8 mouse cellular contexts compared by ENCODE assay signal in genomic region chr13:50949545-50950226, GRCm38 (mm10).
DNase-seq lines count a peak whose midpoint lies in the region; ATAC-seq and TF ChIP-seq lines count a peak whose summit lies in the region.

No protein-coding gene starts in this region.

- ATAC-seq in CD4-positive, CD25-positive, alpha-beta regulatory T cell, adult 4 months: peak; percentile 43

- H3K36me3 ChIP-seq in thymus, adult 2 months (ENCODE audit: control insufficient read depth, insufficient read depth, low read length): no peaks in the 10 kb centered on the region

- H3K27me3 ChIP-seq in thymus, adult 2 months (ENCODE audit: control insufficient read depth, insufficient read depth, low read length): no peaks in the 10 kb centered on the region

- no peak overlapping the region for H3K27ac ChIP-seq in thymus, adult 2 months (ENCODE audit: control insufficient read depth, insufficient read depth, low read length)

- no peak for TF ChIP-seq POLR2A in lung, adult 2 months (IDR thresholded peaks at IDR 0.05; ENCODE audit: borderline replicate concordance, extremely low read depth, low read depth, low read length)
- TF ChIP-seq POLR2A in thymus, adult 2 months (IDR thresholded peaks at IDR 0.05; ENCODE audit: control insufficient read depth, extremely low read depth, insufficient read depth, low read length, poor library complexity): no peak

- no peak overlapping the region for H3K4me3 ChIP-seq in lung, adult 2 months (replicated peaks; ENCODE audit: extremely low read depth, low read depth, low read length)
- no peak overlapping the region for H3K4me3 ChIP-seq in thymus, adult 2 months (ENCODE audit: control insufficient read depth, insufficient read depth, low read length)

- peak; percentile 84 for DNase-seq in adrenal gland, postnatal 14 days
- peak; percentile 62 for DNase-seq in embryo, embryonic 11.5 days (ENCODE audit: low read depth, low spot score)
- peak; percentile 56 to 80 for DNase-seq in heart, adult 9 months (ENCODE audit: low spot score in 2 of 2)
- peak; percentile 85 to 86 for DNase-seq in kidney, postnatal 4 days
- DNase-seq in lung, adult 2 months: peak; percentile 79
- peak; percentile 77 for DNase-seq in ovary, postnatal 10 days (ENCODE audit: low spot score)
- DNase-seq in thymus, adult 2 months: peak; percentile 75

- no peaks in the 10 kb centered on the region for H3K4me1 ChIP-seq in lung, adult 2 months (ENCODE audit: control insufficient read depth, insufficient read depth, low read length)
- H3K4me1 ChIP-seq in thymus, adult 2 months (replicated peaks; ENCODE audit: control insufficient read depth, insufficient read depth, low read length): no peaks in the 10 kb centered on the region

- 32% methylated on average over 6 of the region's 6 CpGs for WGBS in lung, adult 2 months
- 38% methylated on average over 6 of the region's 6 CpGs for WGBS in thymus, adult 2 months

- peak; percentile 41 for TF ChIP-seq CTCF in lung, adult 2 months (IDR thresholded peaks at IDR 0.05; ENCODE audit: insufficient read depth, low read length)
- TF ChIP-seq CTCF in thymus, adult 2 months (IDR thresholded peaks at IDR 0.05; ENCODE audit: borderline replicate concordance, control insufficient read depth, extremely low read depth, insufficient read depth, low read length, poor library complexity): no peak
